Mouse (Mus musculus) embryo, embryonic 11 days (tissue): ENCODE results near the gene Cyp27b1.

Source experiments
- DNase-seq: peaks from one replicate; pipeline ENCODE4 v3.0.0-alpha.2; 2015

Gene Cyp27b1

DNA sequence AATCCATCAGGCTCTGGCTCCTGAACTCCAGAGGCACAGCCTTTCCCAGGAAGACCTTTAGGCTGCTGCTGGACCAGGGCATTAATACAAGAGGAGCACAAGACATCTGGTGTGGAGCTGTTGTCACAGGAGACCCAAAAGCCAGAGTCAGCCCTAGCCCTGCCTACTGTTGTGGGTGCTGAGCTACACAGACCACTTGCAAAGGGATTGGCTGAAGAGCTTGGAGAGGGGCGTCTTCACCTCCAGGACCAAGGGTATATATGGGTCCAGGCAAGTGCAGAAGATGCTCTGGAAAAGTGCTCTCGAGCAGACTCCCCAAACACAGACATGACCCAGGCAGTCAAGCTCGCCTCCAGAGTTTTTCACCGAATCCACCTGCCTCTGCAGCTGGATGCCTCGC is at the start of gene Cyp27b1:
Cyp27b1 (plus strand) TSS at position 297 of the 400 bp plus-strand sequence.
- no peak for DNase-seq

DNA sequence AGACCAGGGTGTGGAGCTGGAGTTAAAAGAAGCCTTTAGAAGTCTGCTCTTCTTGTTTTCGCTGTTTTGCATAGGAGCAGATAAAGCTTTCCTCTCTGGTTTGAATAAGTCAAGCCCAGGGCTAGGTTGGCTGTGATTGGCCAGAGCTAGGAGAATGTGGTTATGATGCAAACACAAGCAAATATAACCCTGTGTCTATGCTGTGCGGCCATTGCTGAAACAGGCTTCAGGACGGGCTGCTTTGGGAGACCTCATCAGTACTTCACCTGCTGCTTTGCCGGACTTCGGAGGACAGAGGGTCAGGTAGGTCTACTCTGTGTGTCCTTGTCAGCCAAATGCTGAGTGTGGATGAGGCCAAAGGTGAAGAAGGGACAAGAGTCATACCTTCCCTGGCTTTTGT is 47.5 kb upstream of the Cyp27b1 start, which contains the start of gene Avil:
Avil (plus strand) TSS at position 181 of the 400 bp plus-strand sequence.
- DNase-seq: no peak

- no peak for DNase-seq
Measured at GRCm38 (mm10) chr10:127001297-127001696, 46.8 kb upstream of the Cyp27b1 start.

DNA sequence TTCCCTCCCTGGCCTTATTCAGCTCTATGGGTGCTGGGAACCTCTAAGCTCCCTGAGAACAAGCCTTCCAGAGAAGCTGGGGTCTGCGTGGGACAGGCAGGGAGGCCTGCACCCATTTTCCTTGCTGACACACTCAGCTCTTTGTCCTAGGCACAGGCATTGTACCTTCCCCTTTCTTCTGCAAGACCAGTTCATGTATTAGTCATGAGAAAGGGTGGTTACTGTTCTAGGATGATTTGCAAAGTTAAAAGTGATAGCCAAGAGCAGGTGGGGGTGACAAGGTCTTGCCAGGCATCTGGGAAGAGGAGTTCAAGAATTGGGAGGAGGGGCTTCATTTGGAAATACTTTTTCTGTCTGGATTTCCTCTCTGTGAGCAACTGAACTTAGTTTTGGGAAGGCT is 46.0 kb upstream of the Cyp27b1 start:
- DNase-seq: no peak

DNA sequence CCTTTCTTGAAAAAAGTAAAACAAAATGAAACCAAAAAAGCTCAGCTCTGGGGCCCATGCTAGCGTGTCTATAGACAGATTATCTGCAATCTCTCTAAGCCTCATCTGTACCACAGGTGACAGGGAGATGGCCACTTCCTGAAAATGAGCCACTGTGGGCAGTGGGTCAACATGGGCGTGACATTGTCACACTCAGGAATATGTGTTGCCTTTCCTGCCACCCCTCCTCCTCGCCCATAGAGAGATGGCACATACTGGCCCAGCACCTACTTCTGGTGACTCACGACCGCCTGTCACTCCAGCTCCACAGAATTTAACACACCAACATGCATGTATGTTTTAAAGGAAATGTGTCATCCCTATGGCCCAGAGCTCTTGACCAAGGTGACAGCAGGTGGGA is 45.3 kb upstream of the Cyp27b1 start:
- no peak for DNase-seq

- no peak for DNase-seq
Measured at GRCm38 (mm10) chr10:127003334-127003733, 44.7 kb upstream of the Cyp27b1 start.

DNA sequence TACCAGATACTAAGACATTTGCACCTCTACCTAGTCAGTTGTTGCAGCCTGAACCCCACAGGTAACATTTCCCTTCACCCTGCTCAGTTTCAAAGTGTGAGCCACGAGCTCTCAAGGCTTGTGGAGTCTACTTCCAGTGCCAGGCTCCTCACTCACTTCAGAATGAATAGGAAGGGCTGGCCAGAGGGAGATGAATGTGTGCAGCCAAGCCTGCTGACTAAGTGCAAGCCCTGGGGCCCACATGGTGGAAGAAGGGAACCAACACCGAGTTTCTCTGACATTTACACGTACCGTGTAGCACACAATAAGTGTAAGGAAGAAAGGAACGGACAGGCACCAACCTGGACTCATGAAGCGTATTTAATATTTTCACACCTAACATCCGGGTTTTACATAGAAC is 44.2 kb upstream of the Cyp27b1 start:
- DNase-seq: no peak

DNA sequence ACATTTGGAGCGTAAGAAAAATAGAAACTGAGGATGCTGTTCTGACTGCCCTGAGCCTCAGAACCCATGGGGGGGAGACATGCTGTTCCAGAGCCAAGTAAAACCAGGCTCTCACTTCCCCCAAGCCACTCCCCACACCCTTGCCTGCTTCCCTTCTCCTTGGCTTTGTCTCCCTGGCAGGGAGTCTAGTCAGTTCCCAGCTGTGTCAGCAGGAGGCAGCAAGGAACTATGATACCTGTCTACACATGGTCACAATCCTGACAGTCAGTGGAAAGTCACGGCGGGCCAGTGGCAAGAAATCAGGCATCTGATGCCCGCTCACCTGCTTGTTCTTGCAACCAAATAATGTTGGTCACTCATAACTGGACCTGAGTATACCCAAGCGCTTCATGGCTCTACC is 31.6 kb upstream of the Cyp27b1 start:
- peak; percentile 35 for DNase-seq

- peak; percentile 13 for DNase-seq
Measured at GRCm38 (mm10) chr10:127017071-127017470, 31.0 kb upstream of the Cyp27b1 start.

DNA sequence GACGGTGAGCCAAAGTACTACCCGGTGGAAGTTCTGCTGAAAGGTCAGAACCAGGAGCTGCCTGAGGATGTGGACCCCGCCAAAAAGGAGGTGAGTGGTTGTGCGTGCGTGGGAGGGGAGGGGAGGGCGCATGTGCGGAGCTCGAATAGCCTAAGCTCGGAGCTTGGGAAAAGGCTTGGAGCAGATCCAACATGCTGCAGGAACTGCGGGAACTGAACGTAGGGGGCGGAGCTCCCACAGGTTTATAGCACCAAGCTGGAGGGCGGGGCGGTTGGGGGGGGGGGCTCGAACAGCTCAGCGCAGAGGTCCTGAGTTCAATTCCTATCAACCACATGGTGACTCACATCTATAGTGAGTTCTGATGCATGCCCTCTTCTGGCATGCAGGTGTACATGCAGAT is 29.6 kb upstream of the Cyp27b1 start:
- no peak for DNase-seq

DNA sequence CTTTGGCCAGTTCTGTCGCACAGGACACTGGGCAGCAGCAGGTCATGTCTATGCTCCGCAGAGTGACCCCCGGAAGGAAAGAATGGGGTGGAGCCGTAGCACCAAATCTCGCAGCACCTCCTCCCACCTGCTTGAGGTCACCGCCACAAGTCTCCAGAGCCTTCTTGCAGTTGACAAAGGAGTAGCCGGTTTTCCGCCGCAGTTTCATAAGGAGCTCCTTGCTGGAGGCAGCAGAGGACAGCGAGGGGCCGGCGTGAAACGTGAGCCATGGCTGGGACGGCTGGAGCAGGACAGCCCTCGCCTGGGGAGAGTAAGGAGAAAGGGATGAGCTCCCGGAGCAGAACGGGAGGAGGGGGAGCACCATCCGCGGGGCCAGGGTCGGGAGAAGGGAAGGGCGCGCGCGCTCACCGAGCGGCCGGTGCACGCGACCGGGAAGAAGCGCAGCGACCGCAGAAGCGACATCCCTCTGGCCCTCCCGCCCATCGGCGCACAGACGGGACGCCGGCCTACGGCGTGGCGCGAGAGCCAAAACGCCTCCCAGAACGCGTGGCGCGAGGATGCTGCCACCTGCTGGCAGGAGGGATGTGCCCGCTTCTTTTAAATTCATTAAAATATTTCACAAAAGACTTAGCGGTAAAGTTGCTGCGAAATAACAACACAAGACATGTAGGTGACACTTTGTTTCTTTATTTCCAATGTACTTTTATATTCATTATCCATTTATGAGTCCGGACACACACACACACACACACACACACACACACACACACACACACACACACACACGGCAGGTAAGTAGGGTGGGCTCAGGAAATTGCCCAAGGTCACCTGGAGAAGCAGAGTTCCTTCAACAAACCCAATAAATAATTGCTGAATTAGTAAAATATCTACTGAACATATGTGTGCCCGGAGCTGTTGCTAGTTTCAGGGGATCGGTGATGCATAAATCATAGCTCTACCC is 17.4 kb upstream of the Cyp27b1 start, which contains the start of gene Tsfm:
Tsfm (minus strand) TSS at position 505 of the 961 bp plus-strand sequence.
- peak; percentile 97 for DNase-seq

- no peak for DNase-seq
Measured at GRCm38 (mm10) chr10:127033301-127033741, 14.7 kb upstream of the Cyp27b1 start.

DNA sequence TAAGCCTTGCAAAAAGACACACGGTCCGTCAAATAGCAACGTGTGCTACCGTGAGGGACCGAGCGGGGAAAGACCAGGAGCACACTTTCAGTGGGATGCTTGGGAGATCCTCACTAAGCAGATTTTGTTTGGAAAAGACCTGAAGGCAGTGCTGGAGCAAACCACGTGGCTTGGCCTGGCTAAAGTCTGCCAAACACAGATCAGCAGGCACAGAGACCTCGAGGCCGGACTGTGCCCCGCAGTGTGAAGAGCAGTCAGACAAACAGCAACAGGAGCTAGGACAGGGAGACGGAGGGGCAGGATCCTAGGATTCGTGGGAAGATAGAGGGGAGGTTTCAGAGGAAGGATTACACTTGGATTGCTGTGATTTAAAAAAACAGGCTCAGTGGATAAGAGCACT is 11.8 kb upstream of the Cyp27b1 start:
- no peak for DNase-seq

- DNase-seq: no peak
Measured at GRCm38 (mm10) chr10:127037641-127038040, 10.4 kb upstream of the Cyp27b1 start.

DNA sequence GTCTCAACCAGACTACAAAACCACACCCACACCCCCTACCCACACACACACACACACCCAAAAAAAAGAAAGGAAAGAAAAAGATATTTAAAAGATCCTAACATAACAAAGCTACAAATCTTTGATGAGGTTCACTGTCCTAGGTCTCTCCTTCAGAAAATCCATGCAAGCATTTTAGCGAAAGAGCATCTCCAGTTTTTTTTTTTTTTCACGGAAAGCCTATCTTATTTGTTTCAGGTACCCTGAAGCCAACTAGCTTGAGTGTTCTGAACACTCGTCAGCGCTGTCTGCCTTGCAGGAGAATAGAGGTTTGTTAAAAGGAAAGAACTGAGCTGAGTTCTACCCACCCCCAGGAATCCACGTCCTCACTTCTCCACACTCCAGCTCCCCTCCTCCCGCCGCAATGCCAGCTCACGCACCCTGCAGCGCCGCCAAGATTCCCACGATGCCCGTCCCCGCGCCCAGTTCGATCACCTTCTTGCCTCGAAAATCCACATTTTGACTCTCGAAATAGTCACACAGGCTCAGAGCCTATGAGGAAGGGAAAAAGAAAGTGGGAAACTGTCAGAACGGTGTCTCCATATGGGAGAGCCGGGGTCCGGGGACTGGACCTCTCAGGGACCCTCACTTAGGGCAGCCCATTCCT is 7.4 kb upstream of the Cyp27b1 start:
- DNase-seq: no peak

DNA sequence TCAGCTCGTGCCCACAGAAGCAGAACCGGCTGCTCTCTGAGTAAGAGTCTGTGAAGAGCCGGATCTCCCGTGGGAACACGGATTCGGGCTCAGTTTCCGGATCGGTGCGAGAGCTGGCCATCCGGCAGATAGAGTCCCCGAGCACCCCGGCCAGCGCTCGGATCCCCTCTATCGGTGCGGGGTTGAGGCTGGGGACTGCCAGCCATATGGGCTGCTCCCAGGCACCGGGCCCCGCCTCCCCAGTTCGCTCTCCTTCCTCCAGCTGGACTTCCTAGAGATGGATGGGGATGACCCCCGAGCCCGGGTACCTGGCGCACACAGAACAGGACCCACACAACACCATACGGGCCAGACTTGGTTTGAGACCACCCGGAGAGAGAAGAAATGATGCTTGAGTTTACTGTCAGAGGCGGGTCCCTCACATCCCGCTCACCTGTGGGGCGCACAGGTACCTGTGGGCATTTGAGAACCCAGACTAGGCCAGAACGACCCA is 6.7 kb upstream of the Cyp27b1 start, which contains the start of the genes Mettl1 and Eef1akmt3:
Mettl1 (plus strand) TSS at position 141 of the 493 bp plus-strand sequence.
Eef1akmt3 (minus strand) TSS at position 240 of the 493 bp plus-strand sequence.
- peak; percentile 61 for DNase-seq

- DNase-seq: peak; percentile 94
Measured at GRCm38 (mm10) chr10:127041774-127042338, 6.2 kb upstream of the Cyp27b1 start.

- no peak for DNase-seq
Measured at GRCm38 (mm10) chr10:127042468-127043115, 5.5 kb upstream of the Cyp27b1 start.

- no peak for DNase-seq
Measured at GRCm38 (mm10) chr10:127043187-127043586, 4.9 kb upstream of the Cyp27b1 start.

DNA sequence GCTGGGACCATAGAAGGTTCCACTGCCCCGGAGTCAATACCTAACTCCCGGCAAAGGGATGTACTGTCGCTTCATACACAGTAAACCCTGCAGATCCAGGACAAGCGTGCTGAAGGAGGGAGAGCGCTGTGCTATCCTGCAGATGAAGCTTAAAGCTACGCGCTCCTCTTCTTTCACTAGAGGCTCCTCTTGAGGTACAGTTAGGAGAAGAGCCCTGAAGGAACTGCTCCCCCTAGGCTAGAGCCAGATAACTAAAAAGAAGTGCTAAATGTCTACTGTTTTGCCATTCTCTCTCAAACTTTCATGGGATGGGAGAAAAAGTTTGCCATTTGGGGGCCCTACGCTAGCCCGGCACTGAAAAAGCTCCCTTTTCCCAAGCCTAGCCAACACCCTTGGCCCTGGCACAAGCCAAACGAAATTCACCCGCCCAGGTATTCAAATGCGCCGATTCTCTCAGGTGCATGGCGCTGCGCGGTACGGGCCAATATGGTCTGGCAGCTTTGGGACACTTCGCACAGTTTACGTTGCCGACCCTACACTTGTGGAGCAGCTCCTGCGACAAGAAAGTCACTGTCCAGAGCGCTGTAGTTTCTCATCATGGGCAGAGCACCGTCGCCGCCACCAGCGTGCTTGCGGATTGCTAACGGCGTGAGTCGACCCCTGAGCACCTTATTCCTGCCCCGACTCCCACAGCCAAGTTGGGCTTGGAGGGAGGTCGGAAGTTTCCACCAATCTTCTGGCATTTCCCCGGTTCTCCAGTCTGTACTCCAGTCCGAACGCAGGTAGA is 751 bp downstream of the Cyp27b1 start:
- DNase-seq: no peak

- no peak for DNase-seq
Measured at GRCm38 (mm10) chr10:127049395-127050118, 1.5 kb downstream of the Cyp27b1 start.
